Mouse (Mus musculus) retina, postnatal 7 days (tissue): Measurements from ENCODE around the gene C130074G19Rik.
A peak's percentile ranks its signal among the peaks of the same experiment; 100 is the strongest.

Source experiments
- DNase-seq: peaks from one replicate; pipeline ENCODE4 v3.0.0-alpha.2; 2012; ENCODE audit warnings: low read depth, low spot score

C130074G19Rik gene

DNA sequence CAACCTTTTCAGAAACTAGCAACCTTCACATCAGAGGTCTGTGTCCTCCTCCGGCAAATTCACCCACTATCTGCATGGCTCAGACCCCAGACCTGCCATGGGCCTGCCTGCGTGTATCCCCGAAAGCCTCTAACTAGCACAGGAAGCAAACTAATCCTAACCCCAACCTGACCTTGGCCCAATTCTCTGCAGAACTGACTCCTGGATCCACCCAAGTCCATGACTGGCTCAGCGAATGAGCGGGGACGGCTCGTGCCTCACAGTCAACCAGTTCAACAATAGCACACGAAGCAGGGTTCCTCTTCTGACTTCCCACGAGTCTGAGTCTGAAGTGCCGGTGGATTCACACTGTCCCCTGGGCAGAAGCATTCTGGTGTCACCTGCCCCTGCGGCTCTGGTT lies 9.1 kb downstream of the C130074G19Rik start:
- DNase-seq: no peak

DNA sequence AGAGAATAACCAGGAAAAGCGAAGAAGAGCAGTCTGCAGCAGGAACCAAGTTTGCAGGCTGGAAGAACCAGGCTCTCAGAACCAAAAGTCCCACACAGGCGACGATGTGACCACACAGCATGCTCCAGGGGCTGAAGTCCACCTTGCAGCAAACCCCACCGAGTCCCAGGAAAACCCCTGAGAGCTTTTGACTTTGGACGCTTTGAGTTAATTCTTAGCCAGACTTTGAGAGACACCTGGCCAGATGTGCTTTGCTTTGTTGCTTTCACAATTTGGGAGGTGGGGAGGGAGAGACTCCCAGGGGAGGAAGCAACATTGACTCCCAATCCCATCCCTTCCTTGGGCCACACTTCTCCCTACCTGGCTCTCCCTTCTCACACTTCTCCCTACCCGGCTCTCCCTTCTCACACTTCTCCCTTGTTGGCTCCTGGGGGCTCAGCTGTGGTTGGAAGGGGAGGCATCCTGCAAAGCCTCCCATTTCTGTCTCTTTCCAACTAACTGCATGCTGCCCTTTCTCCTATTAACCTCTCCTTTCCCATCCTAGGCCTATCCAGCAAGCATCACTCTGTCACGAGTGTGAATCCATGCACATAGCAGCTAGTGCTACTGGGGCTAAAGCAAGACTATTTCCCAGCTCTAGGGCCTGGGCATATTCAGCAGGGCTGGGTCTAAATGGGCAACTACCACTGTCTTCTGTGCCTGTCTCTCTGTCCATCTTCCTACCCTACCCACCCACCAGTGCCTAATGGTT lies 10.8 kb downstream of the C130074G19Rik start:
- no peak for DNase-seq

DNA sequence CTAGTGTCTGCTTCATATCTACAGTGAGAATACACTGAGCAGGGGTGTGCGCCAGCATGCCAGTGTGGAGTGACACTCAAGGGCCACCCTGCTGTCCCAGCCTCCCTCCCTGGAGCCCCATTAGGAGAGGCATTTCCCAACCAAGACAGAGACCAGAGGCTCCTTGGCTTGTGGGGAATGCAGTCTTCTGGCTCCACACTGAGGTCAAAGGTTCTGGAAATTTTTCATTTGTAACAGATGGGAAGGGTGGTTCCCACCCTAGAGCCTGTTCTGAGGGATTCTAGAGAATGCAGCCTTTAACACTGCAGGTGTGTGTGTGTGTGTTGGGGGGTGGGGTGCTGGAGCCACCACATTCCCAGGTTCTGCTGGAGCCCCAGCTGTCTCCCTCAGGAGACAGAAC lies 11.5 kb downstream of the C130074G19Rik start:
- DNase-seq: no peak

DNA sequence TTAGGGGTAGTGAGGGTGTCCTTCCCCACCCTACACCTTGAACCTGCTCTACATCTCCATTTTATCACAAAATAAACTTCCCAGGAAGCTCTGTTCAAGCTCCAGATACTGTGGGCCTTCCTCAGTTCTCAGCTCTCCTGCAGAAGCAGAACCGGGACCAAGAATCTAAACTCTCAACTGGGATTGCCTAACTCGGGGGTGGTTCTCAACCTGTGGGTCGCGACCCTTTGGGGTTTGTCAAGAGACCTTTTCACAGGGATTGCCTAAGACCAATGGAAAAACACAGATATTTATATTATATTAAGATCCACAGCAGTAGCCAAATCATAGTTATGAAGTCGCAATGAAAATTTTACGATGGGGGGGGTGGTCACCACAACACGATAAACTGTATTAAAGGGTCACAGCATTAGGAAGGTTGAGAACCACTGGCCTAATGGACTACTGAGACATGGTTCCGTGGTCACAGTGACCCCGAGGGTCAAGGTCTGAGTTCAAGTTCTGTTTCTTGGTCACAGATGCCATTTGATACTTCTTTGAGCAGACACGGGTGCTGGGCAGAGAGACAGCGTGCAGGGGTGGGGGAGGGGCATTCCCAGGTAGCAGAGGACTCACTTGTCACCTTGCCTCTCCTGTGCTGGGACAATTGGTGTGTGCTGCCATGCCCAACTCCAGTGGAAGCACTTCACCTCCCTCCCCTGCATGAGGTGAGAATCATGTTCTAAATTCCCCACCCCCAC lies 12.2 kb downstream of the C130074G19Rik start:
- no peak for DNase-seq

DNA sequence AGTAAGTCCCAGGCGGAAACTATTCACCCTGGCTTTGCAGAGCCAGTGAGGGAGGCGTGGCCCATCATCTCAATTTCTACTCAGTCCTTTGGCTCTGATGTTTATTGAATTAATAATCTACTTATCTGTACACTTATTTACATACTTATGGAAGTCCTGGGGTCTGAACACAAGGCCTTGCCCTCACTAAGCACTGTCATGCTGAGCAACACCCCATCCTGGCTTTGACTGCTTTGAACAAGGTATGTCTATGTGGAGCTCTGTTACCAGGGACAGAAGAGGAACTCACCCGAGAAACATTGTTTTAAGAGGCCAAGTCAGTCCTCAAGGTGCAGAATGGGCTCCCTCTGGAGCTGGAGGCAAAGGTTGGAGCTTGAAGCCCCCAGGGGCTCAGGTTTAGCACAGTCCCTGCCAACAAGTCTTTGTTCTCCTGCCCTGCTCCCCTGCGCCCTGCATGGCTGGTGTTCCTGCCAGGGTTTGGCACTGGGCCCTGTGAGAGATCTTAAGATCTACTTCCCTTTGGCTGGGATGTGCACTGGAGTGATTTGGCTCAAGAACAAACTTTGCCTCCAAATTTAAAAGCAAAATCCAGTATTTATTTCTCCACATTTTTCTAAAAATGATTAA lies 13.0 kb downstream of the C130074G19Rik start:
- no peak for DNase-seq

DNA sequence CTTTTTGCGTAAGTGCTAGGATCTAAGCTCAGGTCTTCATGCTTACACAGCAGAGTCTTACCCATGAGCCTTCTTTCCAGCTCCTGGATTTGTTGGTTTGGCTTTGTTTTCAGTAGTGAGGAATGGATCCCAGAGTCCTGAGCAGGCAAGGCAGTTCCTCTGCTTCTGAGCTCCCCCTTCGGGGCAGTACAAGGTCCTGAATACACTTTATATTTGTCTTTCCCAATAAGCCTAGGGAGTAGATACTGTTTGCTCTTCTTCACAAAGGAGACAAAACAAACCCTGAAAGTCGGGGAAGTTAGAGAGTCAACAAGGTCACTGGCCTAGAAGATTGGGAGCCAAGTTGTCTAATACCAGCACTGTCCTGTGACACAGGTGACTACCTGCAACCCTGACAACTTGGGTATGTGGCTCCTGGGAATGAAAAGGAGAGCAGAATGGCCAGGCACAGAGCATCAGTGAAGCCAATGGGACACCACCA lies 15.3 kb downstream of the C130074G19Rik start:
- no peak for DNase-seq

DNA sequence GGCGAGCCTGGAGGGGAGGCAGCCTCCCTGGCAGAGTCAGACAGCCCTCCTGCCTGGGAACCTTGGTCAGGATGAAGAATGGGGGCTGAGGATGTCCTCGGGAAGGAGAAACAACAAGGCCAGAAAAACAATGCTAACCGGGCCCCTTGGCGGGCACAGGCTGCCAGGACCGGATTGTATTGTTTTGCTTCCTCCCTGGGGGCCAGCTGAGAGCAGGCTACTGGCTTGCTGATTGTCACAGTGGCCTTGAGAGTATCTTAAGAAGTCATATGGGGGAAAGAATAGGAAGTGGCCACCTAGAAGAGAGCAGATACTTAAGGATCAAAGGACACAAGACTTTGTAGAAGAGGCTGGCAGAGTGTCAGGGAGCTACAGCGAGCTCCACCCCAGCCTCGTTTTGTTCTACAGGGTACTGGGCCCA lies 18.6 kb downstream of the C130074G19Rik start:
- no peak for DNase-seq

DNA sequence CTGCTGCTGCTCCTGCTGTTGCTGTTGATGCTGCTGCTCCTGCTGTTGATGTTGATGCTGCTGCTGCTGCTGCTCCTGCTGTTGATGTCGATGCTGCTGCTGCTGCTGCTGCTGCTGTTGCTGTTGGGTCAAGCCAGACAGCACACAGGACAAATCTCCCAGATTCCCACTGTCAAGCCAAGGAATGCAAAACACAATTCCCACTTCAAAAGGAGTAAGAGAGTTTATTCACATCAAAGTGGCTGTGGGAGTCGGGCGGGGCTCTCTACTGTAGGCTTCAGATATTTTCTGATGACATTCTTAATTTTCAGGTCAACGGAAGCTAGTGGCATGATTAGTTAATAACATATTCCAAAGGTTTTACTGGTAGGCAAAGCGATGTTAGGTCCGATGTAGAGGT lies 20.4 kb downstream of the C130074G19Rik start:
- DNase-seq: no peak

DNA sequence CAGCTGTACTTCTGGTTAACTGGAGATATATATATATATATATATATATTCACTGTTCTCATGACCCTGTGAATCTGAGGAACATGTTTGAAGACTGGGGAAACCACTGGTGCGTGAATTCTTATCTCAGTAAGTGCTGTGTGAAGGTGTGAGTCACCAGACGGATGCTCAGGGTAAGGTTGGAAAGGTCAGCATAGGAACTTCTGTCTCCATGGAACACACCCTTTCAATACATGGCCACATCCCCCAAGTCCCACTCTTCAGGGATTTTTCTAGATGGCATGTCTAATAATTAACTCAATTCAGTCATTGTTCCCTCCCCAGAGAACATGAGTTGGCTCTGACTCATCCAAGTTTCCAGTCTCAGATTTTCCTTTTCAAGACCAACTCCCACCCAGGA lies 21.5 kb downstream of the C130074G19Rik start:
- DNase-seq: no peak

DNA sequence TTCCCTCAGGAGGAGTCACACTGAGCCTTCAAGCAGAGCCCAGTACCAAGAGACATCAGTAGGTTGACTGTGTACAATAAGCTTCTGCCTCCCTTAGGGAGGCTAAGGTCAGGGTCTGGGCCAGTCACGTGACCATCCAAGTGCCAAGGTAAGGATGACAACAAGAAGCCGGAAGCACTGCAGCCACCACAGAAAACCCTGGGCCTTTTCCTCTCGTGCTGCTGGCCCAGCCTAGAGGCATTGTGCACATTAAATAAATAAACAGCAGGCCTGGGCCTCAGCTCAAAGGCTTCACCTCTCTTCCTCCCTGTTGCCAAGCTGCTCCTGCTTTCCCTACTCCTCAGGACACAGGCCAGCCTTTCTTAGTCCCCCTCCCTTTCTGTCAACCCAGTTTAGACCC lies 22.7 kb downstream of the C130074G19Rik start:
- DNase-seq: no peak

DNA sequence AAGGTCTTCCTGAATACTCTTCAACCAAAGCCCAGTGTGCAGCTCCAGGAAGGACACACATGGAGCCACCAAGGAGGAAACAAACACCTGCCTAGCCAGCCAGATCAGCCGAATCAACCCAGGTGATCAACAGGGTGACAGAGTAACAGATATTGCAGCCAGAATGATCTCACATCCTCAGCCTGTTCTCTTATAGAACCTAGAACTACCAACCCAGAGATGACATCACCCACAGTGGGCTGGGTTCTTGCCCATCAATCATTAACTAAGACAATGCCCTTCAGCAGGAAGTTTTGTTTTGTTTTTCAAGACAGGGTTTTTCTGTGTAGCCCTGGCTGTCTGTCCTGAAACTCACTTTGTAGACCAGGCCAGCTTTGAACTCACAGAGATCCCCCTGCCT lies 24.8 kb downstream of the C130074G19Rik start:
- no peak for DNase-seq

DNA sequence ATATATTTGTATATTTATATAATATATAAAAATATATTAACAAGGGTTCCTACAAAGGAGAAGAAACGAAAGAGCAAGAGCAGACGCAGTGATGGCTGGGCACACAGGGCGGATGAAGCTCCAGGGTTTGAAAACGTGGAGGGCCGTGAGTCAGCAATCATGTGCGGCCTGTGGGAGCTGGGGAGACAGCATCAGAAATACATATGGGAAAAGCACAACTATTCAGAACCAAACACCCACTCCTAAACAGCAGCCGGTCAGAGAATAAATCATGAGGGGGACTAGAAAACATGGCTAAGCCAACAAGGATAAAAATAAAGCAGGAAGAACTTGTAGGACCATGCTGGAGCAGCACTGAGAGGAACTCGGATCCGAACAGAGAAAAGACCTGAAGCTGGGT lies 25.8 kb downstream of the C130074G19Rik start:
- no peak for DNase-seq

DNA sequence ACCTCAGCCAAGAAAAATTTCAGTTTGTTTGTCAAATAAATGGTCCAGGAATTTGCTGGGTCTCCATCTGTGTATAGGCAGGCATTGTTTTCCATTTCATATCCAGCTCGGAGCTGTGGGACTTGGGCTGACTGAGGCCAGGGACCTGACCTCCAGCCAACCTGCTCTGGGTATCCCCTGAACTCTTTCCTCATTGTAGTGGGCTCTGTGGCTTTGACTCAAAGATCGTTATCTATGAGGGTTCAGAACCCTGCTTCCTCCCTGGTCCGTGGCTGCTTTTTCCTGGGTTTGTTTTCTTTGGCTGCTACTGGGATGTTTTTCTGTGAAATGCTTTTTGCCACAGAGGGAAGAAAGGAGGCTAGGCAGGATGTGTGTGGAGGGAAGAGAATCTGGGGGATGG lies 29.1 kb downstream of the C130074G19Rik start:
- no peak for DNase-seq

DNA sequence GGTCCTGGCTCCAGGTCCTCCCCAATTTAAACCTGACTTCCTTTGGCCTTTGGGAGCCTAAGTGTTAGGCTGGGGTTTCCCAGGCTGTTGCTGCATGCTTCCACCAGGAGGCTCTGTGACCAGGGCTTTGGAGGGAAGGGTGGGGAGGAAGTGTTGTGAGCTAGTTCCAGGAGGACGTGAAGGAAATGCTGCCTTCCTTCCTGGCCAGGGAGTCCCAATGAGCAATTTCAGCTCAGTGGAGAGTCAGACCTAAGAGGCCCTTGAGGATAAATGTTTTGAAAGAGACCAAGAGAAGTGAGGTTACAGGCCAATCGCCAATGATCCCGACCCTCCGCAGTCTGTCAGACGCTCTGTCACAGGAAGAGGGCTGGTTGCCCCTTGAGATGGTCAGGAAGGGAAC lies 29.7 kb downstream of the C130074G19Rik start:
- DNase-seq: no peak

DNA sequence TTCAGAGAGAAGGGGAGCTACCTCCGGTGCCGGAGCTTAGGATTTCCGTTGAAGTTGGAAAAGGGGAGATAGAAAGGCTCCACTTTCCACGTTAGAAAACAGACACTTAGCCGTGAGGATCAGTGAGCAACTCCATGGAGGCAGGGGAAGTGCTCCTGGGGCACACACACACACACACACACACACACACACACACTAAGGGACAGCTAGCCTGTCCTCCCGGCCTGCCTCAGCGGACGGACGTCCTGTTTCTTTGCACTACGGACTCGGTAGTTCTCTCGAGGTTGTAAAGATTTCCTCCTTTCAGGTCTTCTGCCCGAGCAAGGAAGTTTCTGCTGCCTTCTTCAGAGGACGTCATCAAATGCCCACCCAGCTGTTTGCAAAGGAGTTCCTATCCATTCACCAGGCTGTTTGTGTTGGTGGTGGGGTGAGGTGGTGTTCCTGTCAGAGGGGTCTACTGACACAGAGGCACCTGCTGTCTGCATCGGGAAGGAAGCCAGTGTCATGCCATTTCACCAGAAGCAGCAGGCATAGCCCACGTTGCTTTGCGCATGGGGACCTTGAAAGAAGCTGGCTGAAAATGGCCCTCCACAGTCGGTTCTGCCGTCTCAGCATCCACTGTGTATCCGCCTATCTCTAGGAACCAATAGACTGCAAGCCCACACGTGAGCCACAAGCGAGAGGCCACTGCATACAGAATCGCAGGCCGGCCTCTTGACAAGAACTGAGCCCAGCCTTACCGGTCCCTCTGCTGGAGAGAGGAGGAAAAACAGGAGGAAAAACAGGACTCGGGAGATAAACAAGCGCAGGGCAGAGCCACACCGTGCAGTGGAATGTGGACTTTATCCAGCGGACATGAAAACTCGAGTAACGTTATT lies 31.0 kb downstream of the C130074G19Rik start:
- peak; percentile 62 for DNase-seq

DNA sequence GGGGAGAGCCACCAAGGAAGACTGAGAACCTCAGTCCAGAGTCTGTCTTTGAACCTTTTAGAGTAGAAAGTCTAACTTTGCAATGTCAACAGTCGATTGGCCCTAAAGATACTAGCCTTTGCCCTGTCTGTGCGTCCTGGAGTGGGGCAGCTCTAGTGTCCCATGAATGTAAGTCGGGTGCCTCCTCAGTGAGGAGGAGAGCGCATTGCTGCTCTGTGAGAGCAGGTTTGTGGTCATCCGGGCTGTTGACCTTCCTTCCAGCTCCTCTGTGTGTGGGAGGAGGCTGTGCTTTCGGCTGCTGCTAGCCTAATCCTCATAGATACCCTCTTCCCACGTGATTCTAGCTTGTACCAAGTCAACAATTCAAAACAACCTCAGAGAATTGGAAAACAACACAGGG lies 31.9 kb downstream of the C130074G19Rik start:
- no peak for DNase-seq

DNA sequence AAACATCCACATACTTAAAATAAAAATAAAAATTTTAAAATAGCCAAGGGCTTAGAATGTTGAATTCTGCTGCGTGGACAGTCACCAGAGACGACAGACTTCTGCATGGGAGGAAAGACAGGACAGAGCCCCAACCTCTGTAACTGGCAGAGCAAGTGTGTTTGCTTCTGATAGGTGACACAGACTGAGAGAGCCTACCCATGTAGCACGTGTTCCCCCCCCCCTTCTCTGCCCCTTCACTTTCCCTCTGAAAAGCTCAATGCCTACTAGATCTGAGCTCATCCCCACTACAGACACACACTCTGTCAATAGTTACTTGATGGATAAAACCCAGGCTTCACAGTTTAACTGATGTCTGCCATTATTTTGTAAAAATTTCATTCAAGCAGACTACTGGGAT lies 36.0 kb downstream of the C130074G19Rik start:
- no peak for DNase-seq

DNA sequence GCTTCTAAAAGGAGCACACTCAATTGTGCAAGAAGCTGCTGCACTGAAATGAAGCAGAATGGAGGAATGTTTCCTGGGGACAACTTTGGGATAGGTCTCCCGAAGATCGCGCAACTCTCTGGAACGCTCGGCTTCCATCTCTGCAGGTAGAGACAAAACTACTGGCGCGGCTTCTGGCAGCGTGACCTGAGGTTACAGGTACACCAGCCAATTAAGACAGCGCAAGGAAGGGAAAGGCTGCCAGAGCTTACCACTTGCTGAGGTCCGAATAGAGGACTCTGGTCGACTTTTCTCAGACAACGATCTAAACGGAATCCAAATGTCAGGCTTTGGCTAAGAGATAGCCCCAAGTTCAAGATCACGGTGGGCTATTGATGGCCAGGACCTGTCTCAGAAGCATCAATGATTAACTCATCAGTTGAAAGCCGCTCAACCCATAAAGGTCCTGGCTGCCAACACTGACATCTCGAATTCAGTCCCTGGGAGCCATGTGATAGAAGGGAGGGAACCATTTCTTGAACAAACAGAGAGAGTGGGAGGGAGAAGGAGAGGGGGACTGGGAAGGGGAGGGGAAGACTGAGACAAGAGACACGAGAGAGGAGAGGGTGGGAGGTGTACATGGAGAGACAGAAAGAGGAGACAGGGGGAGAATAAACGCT lies 36.8 kb downstream of the C130074G19Rik start, which contains the start of gene Marc2:
Gene Marc2, minus strand, starts transcription at position 360 of the 659 bp plus-strand sequence.
- DNase-seq: no peak

DNA sequence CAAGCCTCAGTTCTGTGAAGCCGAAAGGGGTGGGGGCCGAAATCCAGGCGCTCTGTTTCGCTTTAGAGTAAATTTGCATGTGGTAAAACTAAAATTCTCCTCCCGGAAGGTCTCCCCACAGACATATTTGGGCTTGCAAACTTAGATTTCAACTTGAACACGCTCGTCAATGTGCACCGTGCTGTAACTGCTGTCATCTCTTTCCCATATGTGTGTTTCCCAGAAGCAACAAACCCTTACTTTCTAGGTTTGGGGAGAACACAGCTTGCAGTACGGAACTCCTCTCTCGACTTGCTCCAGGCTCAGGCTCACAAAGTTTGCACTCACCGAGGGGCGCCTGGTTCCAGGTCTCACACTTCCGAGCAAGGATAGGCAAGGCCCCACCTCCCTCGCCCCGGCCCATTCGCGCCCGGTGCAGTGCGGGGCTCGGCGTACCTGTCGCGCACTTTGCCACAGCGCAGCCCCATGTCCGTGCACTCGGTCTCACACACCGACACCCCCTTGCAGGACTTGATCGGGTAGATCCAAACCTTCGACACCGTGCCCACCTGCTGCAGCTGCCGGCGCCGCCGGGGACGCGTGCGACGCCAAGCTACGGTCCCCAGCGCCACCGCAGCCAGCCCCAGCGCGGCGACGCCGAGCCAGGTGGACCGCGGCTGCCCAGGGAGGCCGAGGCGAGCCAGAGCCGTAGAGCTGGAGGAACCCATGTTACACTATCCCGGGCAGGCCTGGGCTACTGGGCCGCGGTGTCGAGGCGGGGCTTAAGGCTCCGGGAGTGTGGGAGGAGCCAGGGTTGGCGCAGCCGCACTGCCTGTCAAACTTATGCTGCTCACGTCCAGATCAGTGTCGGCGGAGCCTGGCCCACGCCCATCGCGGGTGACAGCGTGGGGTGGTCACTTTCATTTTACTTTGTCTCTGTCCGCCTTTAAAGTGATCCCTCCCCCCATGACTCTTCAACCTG lies 37.6 kb downstream of the C130074G19Rik start:
- peak; percentile 70 for DNase-seq
